Mouse (Mus musculus) liver, embryonic 15.5 days (tissue): ENCODE measurements around the gene Slc22a15. TPM values are rescaled to one million over a fixed set of nuclear protein-coding genes. Genes with fewer than 3 reads are reported as not detected.
A peak's percentile ranks its signal among the peaks of the same experiment; 100 is the strongest.

Source experiments
- ATAC-seq: fragments of 200-750 bp; cut with Nextera tagmentation; 2 replicates; pipeline ENCODE4 v1.8.0; 2017; ENCODE audit warnings: moderate number of reproducible peaks, mild to moderate bottlenecking, moderate library complexity; ENCODE audit not compliant: insufficient read depth
- H3K27ac ChIP-seq: fragments of 300-500 bp; sonication (generic); replicated peaks from 2 replicates; pipeline ENCODE4 v1.5.1; 2015; ENCODE audit warnings: mild to moderate bottlenecking, inconsistent platforms
- H3K27me3 ChIP-seq: fragments of 300-500 bp; sonication (generic); 2 replicates; pipeline ENCODE4 v1.6.1; 2015; ENCODE audit warnings: mild to moderate bottlenecking, inconsistent platforms
- H3K36me3 ChIP-seq: fragments of 300-500 bp; sonication (generic); replicated peaks from 2 replicates; pipeline ENCODE4 v1.6.1; 2015; ENCODE audit warnings: moderate library complexity, mild to moderate bottlenecking, inconsistent platforms
- H3K4me1 ChIP-seq: fragments of 300-500 bp; sonication (generic); replicated peaks from 2 replicates; pipeline ENCODE4 v1.6.1; 2015; ENCODE audit warnings: inconsistent platforms
- H3K4me2 ChIP-seq: fragments of 300-500 bp; sonication (generic); 2 replicates; pipeline ENCODE4 v1.6.1; 2015; ENCODE audit warnings: moderate library complexity, mild to moderate bottlenecking, inconsistent platforms
- H3K4me3 ChIP-seq: fragments of 300-500 bp; sonication (generic); replicated peaks from 2 replicates; pipeline ENCODE4 v1.5.1; 2015; ENCODE audit warnings: mild to moderate bottlenecking, inconsistent platforms
- H3K9ac ChIP-seq: fragments of 300-500 bp; sonication (generic); 2 replicates; pipeline ENCODE4 v1.6.1; 2015; ENCODE audit warnings: moderate library complexity, mild to moderate bottlenecking, inconsistent platforms
- H3K9me3 ChIP-seq: fragments of 300-500 bp; sonication (generic); replicated peaks from 2 replicates; pipeline ENCODE4 v1.6.1; 2016; ENCODE audit warnings: inconsistent platforms
- WGBS: fragments of 180-500 bp; shearing (Covaris S2); methylation state at CpG from one replicate; pipeline ENCODE4 v1.1.7; 2015; ENCODE audit warnings: mixed read lengths; ENCODE audit not compliant: insufficient replicate concordance; 5-methylcytosine and 5-hydroxymethylcytosine counted together
- polyA plus RNA-seq: library from polyadenylated mRNA; unstranded; fragments of >200 nt; fragmentation: Nextera tagmentation; extraction: Ambion mirVana; gene quantifications from 2 replicates; pipeline ENCODE4 v1.2.1, GENCODE M21; 2015

Gene Slc22a15
- polyA plus RNA-seq, 1 experiment from 2014 or later = 2.6 TPM

GRCm38 (mm10) chr3:101895376-101895910, 28.8 kb downstream of the Slc22a15 start:
- no peak overlapping the region for H3K27ac ChIP-seq
- no peak overlapping the region for H3K4me3 ChIP-seq
- no peak overlapping the region for H3K4me2 ChIP-seq
- WGBS = 64% methylated on average over 7 of the region's 7 CpGs
- no peak overlapping the region for H3K9ac ChIP-seq
- no peaks in the 10 kb centered on the region for H3K36me3 ChIP-seq
- ATAC-seq = no peak
- no peaks in the 10 kb centered on the region for H3K27me3 ChIP-seq
- no peaks in the 10 kb centered on the region for H3K4me1 ChIP-seq
- H3K9me3 ChIP-seq = no peaks in the 10 kb centered on the region

GRCm38 (mm10) chr3:101885591-101885990, 38.7 kb downstream of the Slc22a15 start:
- WGBS = 68% methylated on average over 3 of the region's 3 CpGs
- H3K4me1 ChIP-seq = no peaks in the 10 kb centered on the region
- H3K4me3 ChIP-seq = no peak overlapping the region
- H3K27ac ChIP-seq = no peak overlapping the region
- H3K27me3 ChIP-seq = no peaks in the 10 kb centered on the region
- H3K36me3 ChIP-seq = no peaks in the 10 kb centered on the region
- no peaks in the 10 kb centered on the region for H3K9me3 ChIP-seq
- no peak overlapping the region for H3K9ac ChIP-seq
- H3K4me2 ChIP-seq = no peak overlapping the region
- no peak for ATAC-seq

GRCm38 (mm10) chr3:101885041-101885440, 39.2 kb downstream of the Slc22a15 start:
- H3K27ac ChIP-seq = no peak overlapping the region
- ATAC-seq = no peak
- no peaks in the 10 kb centered on the region for H3K9me3 ChIP-seq
- H3K4me1 ChIP-seq = no peaks in the 10 kb centered on the region
- no peaks in the 10 kb centered on the region for H3K27me3 ChIP-seq
- H3K4me3 ChIP-seq = no peak overlapping the region
- no peak overlapping the region for H3K4me2 ChIP-seq
- no peak overlapping the region for H3K9ac ChIP-seq
- H3K36me3 ChIP-seq = no peaks in the 10 kb centered on the region
- WGBS = 67% methylated on average over 4 of the region's 4 CpGs

- Histone ChIP-seq H3K9ac (no peak overlapping the region), H3K27ac (no peak overlapping the region), H3K4me2 (no peak overlapping the region), H3K4me3 (no peak overlapping the region), H3K4me1 (no peaks in the 10 kb centered on the region), H3K9me3 (no peaks in the 10 kb centered on the region), H3K36me3 (no peaks in the 10 kb centered on the region), H3K27me3 (no peaks in the 10 kb centered on the region)
- 9% methylated on average over 3 of the region's 3 CpGs for WGBS
- ATAC-seq = no peak
Measured at GRCm38 (mm10) chr3:101883902-101884301, 40.4 kb downstream of the Slc22a15 start.

GRCm38 (mm10) chr3:101881721-101882120, 42.5 kb downstream of the Slc22a15 start:
- H3K4me3 ChIP-seq = no peak overlapping the region
- H3K27ac ChIP-seq = no peak overlapping the region
- H3K9ac ChIP-seq = no peak overlapping the region
- H3K4me1 ChIP-seq = no peaks in the 10 kb centered on the region
- no peak overlapping the region for H3K4me2 ChIP-seq
- WGBS = 48% methylated on average over 9 of the region's 9 CpGs
- H3K27me3 ChIP-seq = no peaks in the 10 kb centered on the region
- H3K9me3 ChIP-seq = no peaks in the 10 kb centered on the region
- H3K36me3 ChIP-seq = no peaks in the 10 kb centered on the region
- no peak for ATAC-seq

GRCm38 (mm10) chr3:101880818-101881217, 43.4 kb downstream of the Slc22a15 start:
- Histone ChIP-seq H3K4me1 (no peaks in the 10 kb centered on the region), H3K27ac (no peak overlapping the region), H3K9me3 (no peaks in the 10 kb centered on the region), H3K4me2 (no peak overlapping the region), H3K9ac (no peak overlapping the region), H3K4me3 (no peak overlapping the region), H3K27me3 (no peaks in the 10 kb centered on the region), H3K36me3 (no peaks in the 10 kb centered on the region)
- no peak for ATAC-seq
- WGBS = 67% methylated on average over 6 of the region's 6 CpGs

GRCm38 (mm10) chr3:101878136-101878535, 46.1 kb downstream of the Slc22a15 start:
- Histone ChIP-seq H3K27ac (no peak overlapping the region), H3K27me3 (no peaks in the 10 kb centered on the region), H3K4me1 (no peaks in the 10 kb centered on the region), H3K9me3 (no peaks in the 10 kb centered on the region), H3K4me3 (no peak overlapping the region), H3K9ac (no peak overlapping the region), H3K36me3 (no peaks in the 10 kb centered on the region), H3K4me2 (no peak overlapping the region)
- ATAC-seq = no peak
- 58% methylated on average over 5 of the region's 5 CpGs for WGBS

- no peak for ATAC-seq
- H3K4me3 ChIP-seq = no peak overlapping the region
- H3K9ac ChIP-seq = no peak overlapping the region
- no peaks in the 10 kb centered on the region for H3K36me3 ChIP-seq
- no peaks in the 10 kb centered on the region for H3K27me3 ChIP-seq
- H3K27ac ChIP-seq = 0 out of 2 replicates have a peak overlapping the region, but pooled peaks have one; percentile 14
- H3K4me2 ChIP-seq = no peak overlapping the region
- H3K4me1 ChIP-seq = no peaks in the 10 kb centered on the region
- H3K9me3 ChIP-seq = no peaks in the 10 kb centered on the region
- WGBS = 60% methylated on average over 7 of the region's 7 CpGs
Measured at GRCm38 (mm10) chr3:101876459-101877285, 47.6 kb downstream of the Slc22a15 start.

- Histone ChIP-seq H3K9me3 (no peaks in the 10 kb centered on the region), H3K27me3 (no peaks in the 10 kb centered on the region), H3K4me3 (no peak overlapping the region), H3K9ac (no peak overlapping the region), H3K4me2 (no peak overlapping the region), H3K36me3 (no peaks in the 10 kb centered on the region), H3K4me1 (no peaks in the 10 kb centered on the region), H3K27ac (no peak overlapping the region)
- no peak for ATAC-seq
- 64% methylated on average over 10 of the region's 10 CpGs for WGBS
Measured at GRCm38 (mm10) chr3:101875258-101875920, 48.9 kb downstream of the Slc22a15 start.

GRCm38 (mm10) chr3:101873061-101873675, 51.1 kb downstream of the Slc22a15 start:
- 65% methylated on average over 7 of the region's 7 CpGs for WGBS
- ATAC-seq = no peak
- no peaks in the 10 kb centered on the region for H3K9me3 ChIP-seq
- H3K36me3 ChIP-seq = no peaks in the 10 kb centered on the region
- no peaks in the 10 kb centered on the region for H3K4me1 ChIP-seq
- no peak overlapping the region for H3K27ac ChIP-seq
- H3K27me3 ChIP-seq = no peaks in the 10 kb centered on the region
- H3K9ac ChIP-seq = no peak overlapping the region
- no peak overlapping the region for H3K4me2 ChIP-seq
- H3K4me3 ChIP-seq = no peak overlapping the region

- Histone ChIP-seq H3K4me2 (no peak overlapping the region), H3K9me3 (no peaks in the 10 kb centered on the region), H3K27me3 (no peaks in the 10 kb centered on the region), H3K9ac (no peak overlapping the region), H3K27ac (no peak overlapping the region), H3K36me3 (no peaks in the 10 kb centered on the region), H3K4me1 (no peaks in the 10 kb centered on the region), H3K4me3 (no peak overlapping the region)
- 72% methylated on average over 9 of the region's 9 CpGs for WGBS
- no peak for ATAC-seq
Measured at GRCm38 (mm10) chr3:101871951-101872350, 52.3 kb downstream of the Slc22a15 start.
